8 mouse cellular contexts compared by ENCODE assay signal in genomic region chr11:98389221-98389780, GRCm38 (mm10). TPM values are rescaled to one million over a fixed set of nuclear protein-coding genes. Genes with fewer than 3 reads are reported as not detected.
DNase-seq lines count a peak whose midpoint lies in the region; ATAC-seq and TF ChIP-seq lines count a peak whose summit lies in the region.

No protein-coding gene starts in this region.

- H3K27ac ChIP-seq in liver, adult 2 months (replicated peaks; ENCODE audit: insufficient read depth, low read depth, low read length) = no peak overlapping the region
- no peak overlapping the region for H3K27ac ChIP-seq in liver, embryonic 12.5 days

- no peaks in the 10 kb centered on the region for H3K79me2 ChIP-seq in liver, adult 2 months (ENCODE audit: control insufficient read depth, insufficient read depth, low read length)

- TF ChIP-seq POLR2A in liver, adult 2 months (IDR thresholded peaks at IDR 0.05; ENCODE audit: extremely low read depth, insufficient read depth, low read length) = no peak
- no peak for TF ChIP-seq POLR2A in brain, embryonic 14.5 days (IDR thresholded peaks at IDR 0.05; ENCODE audit: borderline replicate concordance, extremely low read depth, insufficient read depth, insufficient read length, poor library complexity, severe bottlenecking)

- no peaks in the 10 kb centered on the region for H3K36me3 ChIP-seq in liver, adult 2 months (ENCODE audit: control insufficient read depth, insufficient read depth, low read length)
- no peaks in the 10 kb centered on the region for H3K36me3 ChIP-seq in liver, embryonic 12.5 days

- WGBS in liver, adult 2 months = 41% methylated on average over 9 of the region's 9 CpGs
- 11% methylated on average over 9 of the region's 9 CpGs for WGBS in liver, embryonic 12.5 days (ENCODE audit: insufficient replicate concordance)

- intact Hi-C loops in left cerebral cortex, postnatal 4 days (cut with DNase I) = no loop called here

- no peaks in the 10 kb centered on the region for H3K9me3 ChIP-seq in liver, embryonic 12.5 days (replicated peaks)

- ATAC-seq in liver, embryonic 12.5 days = no peak

- no peaks in the 10 kb centered on the region; the same call in 1 of the 2 replicates for H3K4me1 ChIP-seq in liver, adult 2 months (ENCODE audit: control insufficient read depth, insufficient read depth, low read length)
- H3K4me1 ChIP-seq in liver, embryonic 12.5 days = peaks cover 34% of the 10 kb centered on the region

- TF ChIP-seq CTCF in liver, adult 2 months (IDR thresholded peaks at IDR 0.05; ENCODE audit: low read depth, low read length) = peak; percentile 55
- peak; percentile 69 for TF ChIP-seq CTCF in brain, embryonic 14.5 days (IDR thresholded peaks at IDR 0.05; ENCODE audit: borderline replicate concordance, extremely low read depth, insufficient read depth, insufficient read length)

- no peak overlapping the region for H3K4me2 ChIP-seq in liver, embryonic 12.5 days

- H3K9ac ChIP-seq in liver, adult 2 months (ENCODE audit: low read depth, low read length) = no peak overlapping the region
- H3K9ac ChIP-seq in liver, embryonic 12.5 days = no peak overlapping the region

- 0 out of 2 replicates have a peak, but pooled peaks cover 4% of the 10 kb centered on the region for H3K27me3 ChIP-seq in liver, adult 2 months (ENCODE audit: control insufficient read depth, insufficient read depth, low read length)
- peaks cover 77% of the 10 kb centered on the region for H3K27me3 ChIP-seq in liver, embryonic 12.5 days (replicated peaks)

- H3K4me3 ChIP-seq in liver, adult 2 months (ENCODE audit: insufficient read depth, low read depth, low read length) = no peak overlapping the region
- H3K4me3 ChIP-seq in liver, embryonic 12.5 days = no peak overlapping the region

- peak; percentile 52 to 73 for DNase-seq in adrenal gland, adult (ENCODE audit: inconsistent age in 2 of 2, low spot score in 1 of 2)
- no peak for DNase-seq in adrenal gland, adult 8-10 months
- no peak for DNase-seq in liver, adult 2 months (ENCODE audit: extremely low read depth, low read depth, low spot score)
- DNase-seq in brain, embryonic 14.5 days (ENCODE audit: low read depth) = peak; percentile 66
- DNase-seq in gastrocnemius, postnatal 25 days = peak; percentile 50
- peak; percentile 52 for DNase-seq in left cerebral cortex, postnatal 4 days
- peak; percentile 57 for DNase-seq in right cerebral cortex, postnatal 25 days

RNA-seq across cellular contexts. Expression of gene Pnmt, which starts 3.1 kb away (rescaled TPM):
- 1,000 to 10,000 TPM in 1 of 4 experiments, 100 to 1,000 TPM in 3; 210 to 1,003 (median 584) TPM for total RNA-seq in adrenal gland, adult 8-10 months (2022)
- total RNA-seq in liver, adult 2 months (2014; rRNA removed) = 1.7 TPM in 1 of 2 replicates, not detected in the other
- polyA plus RNA-seq in liver, adult 2 months (2012; rRNA removed) = not detected in 2 replicates
- polyA plus RNA-seq in liver, embryonic 12.5 days (2016; fragmentation: Nextera tagmentation; extraction: Ambion mirVana) = 0.23 TPM in 1 of 2 replicates, not detected in the other
- 0.88 and 1.6 TPM in 2 replicates for polyA plus RNA-seq in brain, embryonic 14.5 days (2012; rRNA removed)
- total RNA-seq in gastrocnemius, postnatal 25 days (2021) = 1 to 10 TPM in 1 of 2 experiments, under 1 TPM in 1; 0.87 to 2.9 TPM
- total RNA-seq in left cerebral cortex, postnatal 4 days (2021) = 1 to 10 TPM in 1 of 2 experiments, not detected in 1; 1.0 TPM

RNA-seq across cellular contexts. Expression of gene Tcap, which starts 5.7 kb away (rescaled TPM):
- total RNA-seq in adrenal gland, adult 8-10 months (2022) = 1 to 10 TPM in 1 of 4 experiments, under 1 TPM in 2, not detected in 1; 0.37 to 1.0 (median 0.73) TPM
- 3.5 TPM in 1 of 2 replicates, not detected in the other for total RNA-seq in liver, adult 2 months (2014; rRNA removed)
- 0.10 and 0.16 TPM in 2 replicates for polyA plus RNA-seq in liver, adult 2 months (2012; rRNA removed)
- polyA plus RNA-seq in liver, embryonic 12.5 days (2016; fragmentation: Nextera tagmentation; extraction: Ambion mirVana) = not detected in 2 replicates
- 0.38 and 0.48 TPM in 2 replicates for polyA plus RNA-seq in brain, embryonic 14.5 days (2012; rRNA removed)
- total RNA-seq in gastrocnemius, postnatal 25 days (2021) = 1,000 to 10,000 TPM; 2,256 to 3,626 TPM
- total RNA-seq in left cerebral cortex, postnatal 4 days (2021) = under 1 TPM; 0.56 to 0.64 TPM

RNA-seq across cellular contexts. Expression of gene Pgap3, which starts 11.0 kb away (rescaled TPM):
- total RNA-seq in adrenal gland, adult 8-10 months (2022) = 10 to 100 TPM in 1 of 4 experiments, 1 to 10 TPM in 3; 5.7 to 10.5 (median 7.5) TPM
- 0.37 and 0.87 TPM in 2 replicates for total RNA-seq in liver, adult 2 months (2014; rRNA removed)
- polyA plus RNA-seq in liver, adult 2 months (2012; rRNA removed) = 3.7 and 5.0 TPM in 2 replicates
- polyA plus RNA-seq in liver, embryonic 12.5 days (2016; fragmentation: Nextera tagmentation; extraction: Ambion mirVana) = 3.5 and 3.8 TPM in 2 replicates
- polyA plus RNA-seq in brain, embryonic 14.5 days (2012; rRNA removed) = 12.0 and 16.9 TPM in 2 replicates
- total RNA-seq in gastrocnemius, postnatal 25 days (2021) = 1 to 10 TPM; 1.9 to 2.1 TPM
- total RNA-seq in left cerebral cortex, postnatal 4 days (2021) = 1 to 10 TPM; 7.6 to 9.2 TPM

RNA-seq across cellular contexts. Expression of gene Erbb2, which starts 23.0 kb away (rescaled TPM):
- total RNA-seq in adrenal gland, adult 8-10 months (2022) = 1 to 10 TPM; 4.4 to 6.6 (median 5.1) TPM
- 0.60 and 1.0 TPM in 2 replicates for total RNA-seq in liver, adult 2 months (2014; rRNA removed)
- 0.56 and 0.72 TPM in 2 replicates for polyA plus RNA-seq in liver, adult 2 months (2012; rRNA removed)
- 5.5 and 5.6 TPM in 2 replicates for polyA plus RNA-seq in liver, embryonic 12.5 days (2016; fragmentation: Nextera tagmentation; extraction: Ambion mirVana)
- 7.4 and 10.4 TPM in 2 replicates for polyA plus RNA-seq in brain, embryonic 14.5 days (2012; rRNA removed)
- 1 to 10 TPM; 2.0 to 2.3 TPM for total RNA-seq in gastrocnemius, postnatal 25 days (2021)
- total RNA-seq in left cerebral cortex, postnatal 4 days (2021) = 1 to 10 TPM; 3.9 to 4.1 TPM

RNA-seq across cellular contexts. Expression of gene Stard3, which starts 31.1 kb away (rescaled TPM):
- total RNA-seq in adrenal gland, adult 8-10 months (2022) = 10 to 100 TPM; 22.4 to 33.9 (median 29.1) TPM
- 11.9 and 17.2 TPM in 2 replicates for total RNA-seq in liver, adult 2 months (2014; rRNA removed)
- polyA plus RNA-seq in liver, adult 2 months (2012; rRNA removed) = 30.0 and 41.1 TPM in 2 replicates
- polyA plus RNA-seq in liver, embryonic 12.5 days (2016; fragmentation: Nextera tagmentation; extraction: Ambion mirVana) = 18.0 and 18.9 TPM in 2 replicates
- polyA plus RNA-seq in brain, embryonic 14.5 days (2012; rRNA removed) = 66.1 and 124 TPM in 2 replicates
- total RNA-seq in gastrocnemius, postnatal 25 days (2021) = 10 to 100 TPM in 1 of 2 experiments, 1 to 10 TPM in 1; 9.6 to 11.8 TPM
- total RNA-seq in left cerebral cortex, postnatal 4 days (2021) = 10 to 100 TPM; 21.3 to 26.0 TPM

Comparison
In these comparisons a context has a peak if more than half of its experiments do, and no peak if none do; other contexts are left out.
1. DNase-seq: peak in adrenal gland, adult (2 of 2), brain, embryonic 14.5 days (single experiment), gastrocnemius, postnatal 25 days (single experiment), left cerebral cortex, postnatal 4 days (single experiment) and right cerebral cortex, postnatal 25 days (single experiment); none in adrenal gland, adult 8-10 months (single experiment) and liver, adult 2 months (single experiment).
2. RNA of gene Pnmt, which starts 3.1 kb away (total RNA-seq): 210 to 1,003 TPM in adrenal gland, adult 8-10 months; 0.87 to 2.9 TPM in gastrocnemius, postnatal 25 days, 1.0 TPM in left cerebral cortex, postnatal 4 days and 1.7 TPM in liver, adult 2 months; every median in the first group is over 10 times any median in the second.
3. RNA of gene Tcap, which starts 5.7 kb away (total RNA-seq): 2,256 to 3,626 TPM in gastrocnemius, postnatal 25 days; 3.5 TPM in liver, adult 2 months, 0.37 to 1.0 TPM in adrenal gland, adult 8-10 months and 0.56 to 0.64 TPM in left cerebral cortex, postnatal 4 days; every median in the first group is over 100 times any median in the second.